Mouse (Mus musculus) brain, embryonic 14.5 days (tissue): ENCODE measurements around the gene Sowahd.

Source experiments
- CTCF ChIP-seq: fragments of 200-500 bp; IDR thresholded peaks from 2 replicates; pipeline ENCODE4 v1.5.1; 2012; ENCODE audit warnings: inconsistent platforms, mild to moderate bottlenecking, moderate library complexity, borderline replicate concordance; ENCODE audit not compliant: insufficient read depth, insufficient read length; ENCODE audit errors: extremely low read depth
- POLR2A ChIP-seq: fragments of 200-500 bp; IDR thresholded peaks from 2 replicates; pipeline ENCODE4 v1.6.1; 2012; ENCODE audit warnings: mild to moderate bottlenecking, inconsistent platforms, borderline replicate concordance; ENCODE audit not compliant: poor library complexity, insufficient read depth, insufficient read length, severe bottlenecking; ENCODE audit errors: extremely low read depth

- TF ChIP-seq CTCF = no peak
- no peak for TF ChIP-seq POLR2A
These were observed 512 bp downstream of the Sowahd start for GRCm38 (mm10) chrX:37048890-37049823.
